Mouse (Mus musculus): Measurements from ENCODE around the gene Fmnl3.

Gene Fmnl3

GRCm38 (mm10) chr15:99316314-99317266 is 53.7 kb downstream of the Fmnl3 start:
- peak; percentile 81 for DNase-seq

- DNase-seq = no peak
Observed at GRCm38 (mm10) chr15:99314891-99315290, 55.4 kb downstream of the Fmnl3 start.

GRCm38 (mm10) chr15:99310617-99311016 is 59.7 kb downstream of the Fmnl3 start:
- DNase-seq = no peak

- no peak for DNase-seq
Observed at GRCm38 (mm10) chr15:99309549-99309948, 60.7 kb downstream of the Fmnl3 start.

GRCm38 (mm10) chr15:99307476-99307875 is 62.8 kb downstream of the Fmnl3 start:
- DNase-seq = no peak

- DNase-seq = peak; percentile 17
Observed at GRCm38 (mm10) chr15:99296213-99296612, 74.1 kb downstream of the Fmnl3 start.

- peak; percentile 51 for DNase-seq
Observed at GRCm38 (mm10) chr15:99295484-99295981, 74.7 kb downstream of the Fmnl3 start, which contains the start of gene Fam186b. TSS of gene Fam186b (minus strand) at chr15:99295888.

- DNase-seq = peak; percentile 90
Observed at GRCm38 (mm10) chr15:99294813-99295374, 75.4 kb downstream of the Fmnl3 start, which contains the start of gene Prpf40b. TSS of gene Prpf40b (plus strand) at chr15:99295087.

GRCm38 (mm10) chr15:99294287-99294686 is 76.0 kb downstream of the Fmnl3 start:
- DNase-seq = no peak

- no peak for DNase-seq
Observed at GRCm38 (mm10) chr15:99290586-99290985, 79.7 kb downstream of the Fmnl3 start.

- no peak for DNase-seq
Observed at GRCm38 (mm10) chr15:99285189-99285535, 85.1 kb downstream of the Fmnl3 start.

GRCm38 (mm10) chr15:99284527-99285188 is 85.6 kb downstream of the Fmnl3 start:
- DNase-seq = no peak

- peak; percentile 27 for DNase-seq
Observed at GRCm38 (mm10) chr15:99283456-99283855, 86.8 kb downstream of the Fmnl3 start.

GRCm38 (mm10) chr15:99278271-99278670 is 92.0 kb downstream of the Fmnl3 start:
- no peak for DNase-seq

- DNase-seq = peak; percentile 39
Observed at GRCm38 (mm10) chr15:99276095-99276494, 94.2 kb downstream of the Fmnl3 start.

Data from thymus, postnatal 14 days (tissue).